Mouse (Mus musculus): ENCODE measurements around the gene Mgst1. TPM values are rescaled to one million over a fixed set of nuclear protein-coding genes. Genes with fewer than 3 reads are reported as not detected.

Mgst1 gene
- polyA plus RNA-seq (2012; rRNA removed): 95.0 and 98.1 TPM in 2 replicates

DNA sequence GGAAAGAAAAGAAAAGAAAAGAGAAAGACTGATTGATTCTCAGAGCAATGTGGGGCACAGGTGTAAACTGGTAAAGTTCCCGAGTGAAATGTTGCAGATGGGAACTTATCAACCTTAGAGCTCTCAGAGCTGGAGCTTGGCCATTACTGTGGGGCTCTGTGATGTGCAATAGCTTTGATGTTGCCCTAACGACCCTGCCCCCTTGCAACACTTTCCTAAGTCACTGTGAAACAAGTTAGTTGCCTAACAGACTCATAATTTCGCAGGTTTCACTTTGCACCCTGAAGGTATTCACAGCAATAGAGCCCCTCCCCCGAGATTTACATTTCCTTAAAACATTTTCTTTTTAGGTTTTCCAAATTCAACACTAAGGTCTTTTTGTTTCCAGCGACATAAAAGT is at the start of gene Mgst1:
Gene Mgst1 (plus strand): TSS at position 387 of the 400 bp plus-strand sequence.
- no peak for DNase-seq
- under 1% methylated on average over 5 of the region's 5 CpGs for WGBS

DNA sequence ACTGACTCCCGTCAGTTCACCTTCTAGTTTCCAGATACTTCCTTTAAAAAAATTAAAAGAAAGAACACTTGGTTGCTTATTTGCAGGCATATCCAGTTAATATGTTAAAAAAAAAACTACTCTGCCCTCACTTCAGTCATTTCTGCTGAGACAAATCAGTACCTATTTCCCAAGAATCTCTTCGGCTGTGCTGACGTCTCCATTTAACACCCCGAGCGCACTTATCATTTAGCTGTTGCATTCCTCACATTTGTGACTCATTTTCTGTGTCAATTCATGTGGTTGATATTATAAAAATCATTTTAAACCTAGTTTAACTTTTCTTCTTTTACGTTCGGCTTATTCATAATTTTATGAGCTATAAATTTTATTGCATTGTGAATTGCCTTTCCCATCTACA is 47.7 kb upstream of the Mgst1 start:
- H3K4me1 ChIP-seq (replicated peaks; ENCODE audit: control insufficient read depth, insufficient read depth, low read length): no peaks in the 10 kb centered on the region
- DNase-seq: no peak
- no peak overlapping the region for H3K27ac ChIP-seq (ENCODE audit: control insufficient read depth, insufficient read depth, low read length)
- no peak for TF ChIP-seq CTCF (IDR thresholded peaks at IDR 0.05; ENCODE audit: borderline replicate concordance, control insufficient read depth, extremely low read depth, insufficient read depth, low read length, poor library complexity)
- TF ChIP-seq POLR2A (IDR thresholded peaks at IDR 0.05; ENCODE audit: control insufficient read depth, extremely low read depth, insufficient read depth, low read length, poor library complexity): no peak
- H3K4me3 ChIP-seq (ENCODE audit: control insufficient read depth, insufficient read depth, low read length): no peak overlapping the region
- WGBS: 95% methylated on average over 7 of the region's 7 CpGs
- no peaks in the 10 kb centered on the region for H3K27me3 ChIP-seq (ENCODE audit: control insufficient read depth, insufficient read depth, low read length)
- no peaks in the 10 kb centered on the region for H3K36me3 ChIP-seq (ENCODE audit: control insufficient read depth, insufficient read depth, low read length)

More for the DNA sequence above, at the start of gene Mgst1:
- TF ChIP-seq POLR2A (IDR thresholded peaks at IDR 0.05; ENCODE audit: control insufficient read depth, extremely low read depth, insufficient read depth, low read length, poor library complexity) (no peak), CTCF (IDR thresholded peaks at IDR 0.05; ENCODE audit: borderline replicate concordance, control insufficient read depth, extremely low read depth, insufficient read depth, low read length, poor library complexity) (no peak)
- no peaks in the 10 kb centered on the region for H3K4me1 ChIP-seq (replicated peaks; ENCODE audit: control insufficient read depth, insufficient read depth, low read length)
- H3K4me3 ChIP-seq (ENCODE audit: control insufficient read depth, insufficient read depth, low read length): no peak within 1 kb of the TSS
- no peak within 1 kb of the TSS for H3K27ac ChIP-seq (ENCODE audit: control insufficient read depth, insufficient read depth, low read length)
- H3K27me3 ChIP-seq (ENCODE audit: control insufficient read depth, insufficient read depth, low read length): no peaks in the 10 kb centered on the region
- no peaks in the 10 kb centered on the region for H3K36me3 ChIP-seq (ENCODE audit: control insufficient read depth, insufficient read depth, low read length)

DNA sequence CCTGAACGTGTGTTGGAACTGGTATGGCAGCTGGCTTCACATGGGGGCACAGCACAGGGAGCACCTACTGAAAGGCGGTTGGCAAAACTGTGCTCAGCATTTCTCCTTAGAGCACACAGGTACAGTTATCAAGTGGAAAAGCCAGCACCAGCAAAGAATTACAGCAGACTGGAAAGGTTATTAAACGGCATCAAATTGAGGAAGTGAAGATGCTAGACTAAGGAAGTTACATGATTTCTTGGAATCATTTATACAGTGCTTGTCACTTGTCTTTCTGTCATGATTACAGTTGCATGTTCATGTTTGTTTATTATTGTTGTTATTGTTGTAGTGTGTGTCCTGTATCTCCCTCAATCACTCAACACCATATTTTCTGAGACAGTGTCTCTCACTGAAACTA is 45.1 kb upstream of the Mgst1 start:
- Histone ChIP-seq H3K27ac (ENCODE audit: control insufficient read depth, insufficient read depth, low read length) (no peak overlapping the region), H3K36me3 (ENCODE audit: control insufficient read depth, insufficient read depth, low read length) (no peaks in the 10 kb centered on the region), H3K4me3 (ENCODE audit: control insufficient read depth, insufficient read depth, low read length) (no peak overlapping the region), H3K4me1 (replicated peaks; ENCODE audit: control insufficient read depth, insufficient read depth, low read length) (no peaks in the 10 kb centered on the region), H3K27me3 (ENCODE audit: control insufficient read depth, insufficient read depth, low read length) (no peaks in the 10 kb centered on the region)
- 49% methylated on average over 3 of the region's 3 CpGs for WGBS
- TF ChIP-seq CTCF (IDR thresholded peaks at IDR 0.05; ENCODE audit: borderline replicate concordance, control insufficient read depth, extremely low read depth, insufficient read depth, low read length, poor library complexity) (no peak), POLR2A (IDR thresholded peaks at IDR 0.05; ENCODE audit: control insufficient read depth, extremely low read depth, insufficient read depth, low read length, poor library complexity) (no peak)
- no peak for DNase-seq

DNA sequence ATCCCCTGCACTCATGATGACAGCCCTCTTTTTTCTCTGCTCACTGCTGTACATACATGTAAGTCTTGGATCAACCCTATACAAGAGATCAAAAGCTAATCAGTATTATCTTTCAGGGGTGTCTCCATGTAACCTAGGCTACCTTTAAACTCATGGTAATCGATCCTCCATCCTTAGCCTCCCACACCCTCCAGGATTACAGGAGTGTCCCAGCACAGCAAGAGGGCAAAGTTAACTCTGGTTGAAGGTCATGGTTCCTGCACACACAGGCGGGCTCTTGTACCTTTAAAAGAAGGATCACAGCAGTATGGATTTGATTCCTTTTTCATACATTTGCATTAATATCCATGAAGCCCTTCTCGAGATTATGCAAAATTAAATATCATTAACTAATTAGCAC is 40.5 kb upstream of the Mgst1 start:
- H3K27ac ChIP-seq (ENCODE audit: control insufficient read depth, insufficient read depth, low read length): no peak overlapping the region
- no peak for DNase-seq
- no peak for TF ChIP-seq CTCF (IDR thresholded peaks at IDR 0.05; ENCODE audit: borderline replicate concordance, control insufficient read depth, extremely low read depth, insufficient read depth, low read length, poor library complexity)
- TF ChIP-seq POLR2A (IDR thresholded peaks at IDR 0.05; ENCODE audit: control insufficient read depth, extremely low read depth, insufficient read depth, low read length, poor library complexity): no peak
- WGBS: 88% methylated on average over 3 of the region's 3 CpGs
- no peaks in the 10 kb centered on the region for H3K4me1 ChIP-seq (replicated peaks; ENCODE audit: control insufficient read depth, insufficient read depth, low read length)
- H3K27me3 ChIP-seq (ENCODE audit: control insufficient read depth, insufficient read depth, low read length): no peaks in the 10 kb centered on the region
- no peaks in the 10 kb centered on the region for H3K36me3 ChIP-seq (ENCODE audit: control insufficient read depth, insufficient read depth, low read length)
- no peak overlapping the region for H3K4me3 ChIP-seq (ENCODE audit: control insufficient read depth, insufficient read depth, low read length)

- no peak overlapping the region for H3K27ac ChIP-seq (ENCODE audit: control insufficient read depth, insufficient read depth, low read length)
- TF ChIP-seq CTCF (IDR thresholded peaks at IDR 0.05; ENCODE audit: borderline replicate concordance, control insufficient read depth, extremely low read depth, insufficient read depth, low read length, poor library complexity): no peak
- no peak for TF ChIP-seq POLR2A (IDR thresholded peaks at IDR 0.05; ENCODE audit: control insufficient read depth, extremely low read depth, insufficient read depth, low read length, poor library complexity)
- 90% methylated on average over 4 of the region's 4 CpGs for WGBS
- no peaks in the 10 kb centered on the region for H3K36me3 ChIP-seq (ENCODE audit: control insufficient read depth, insufficient read depth, low read length)
- DNase-seq: no peak
- H3K4me3 ChIP-seq (ENCODE audit: control insufficient read depth, insufficient read depth, low read length): no peak overlapping the region
- no peaks in the 10 kb centered on the region for H3K27me3 ChIP-seq (ENCODE audit: control insufficient read depth, insufficient read depth, low read length)
- no peaks in the 10 kb centered on the region for H3K4me1 ChIP-seq (replicated peaks; ENCODE audit: control insufficient read depth, insufficient read depth, low read length)
Measured at GRCm38 (mm10) chr6:138101843-138102242, 38.3 kb upstream of the Mgst1 start.

DNA sequence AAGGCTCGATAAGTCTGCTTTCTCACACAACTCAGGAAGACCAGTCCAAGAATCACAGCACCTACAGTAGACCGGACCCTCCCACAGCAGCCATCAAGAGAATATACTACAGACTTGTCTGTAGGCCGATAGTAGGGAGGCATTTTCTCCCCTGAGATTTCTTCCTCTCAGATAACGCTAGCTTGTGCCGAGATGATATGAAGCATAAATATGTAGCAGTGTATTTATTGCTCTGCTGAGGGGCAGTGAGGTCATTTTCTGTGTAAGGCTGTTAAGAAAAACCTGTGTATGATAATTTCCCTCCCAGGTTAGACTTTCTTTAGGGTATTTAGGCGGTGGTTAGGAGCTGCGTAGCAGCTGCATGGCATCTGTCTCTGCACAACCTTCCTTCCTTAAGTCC is 37.2 kb upstream of the Mgst1 start:
- 91% methylated on average over 7 of the region's 7 CpGs for WGBS
- no peaks in the 10 kb centered on the region for H3K36me3 ChIP-seq (ENCODE audit: control insufficient read depth, insufficient read depth, low read length)
- no peaks in the 10 kb centered on the region for H3K4me1 ChIP-seq (replicated peaks; ENCODE audit: control insufficient read depth, insufficient read depth, low read length)
- no peak overlapping the region for H3K27ac ChIP-seq (ENCODE audit: control insufficient read depth, insufficient read depth, low read length)
- H3K4me3 ChIP-seq (ENCODE audit: control insufficient read depth, insufficient read depth, low read length): no peak overlapping the region
- DNase-seq: no peak
- H3K27me3 ChIP-seq (ENCODE audit: control insufficient read depth, insufficient read depth, low read length): no peaks in the 10 kb centered on the region
- TF ChIP-seq POLR2A (IDR thresholded peaks at IDR 0.05; ENCODE audit: control insufficient read depth, extremely low read depth, insufficient read depth, low read length, poor library complexity): no peak
- TF ChIP-seq CTCF (IDR thresholded peaks at IDR 0.05; ENCODE audit: borderline replicate concordance, control insufficient read depth, extremely low read depth, insufficient read depth, low read length, poor library complexity): no peak

GRCm38 (mm10) chr6:138104559-138104958 is 35.6 kb upstream of the Mgst1 start:
- H3K27me3 ChIP-seq (ENCODE audit: control insufficient read depth, insufficient read depth, low read length): no peaks in the 10 kb centered on the region
- TF ChIP-seq CTCF (IDR thresholded peaks at IDR 0.05; ENCODE audit: borderline replicate concordance, control insufficient read depth, extremely low read depth, insufficient read depth, low read length, poor library complexity) (no peak), POLR2A (IDR thresholded peaks at IDR 0.05; ENCODE audit: control insufficient read depth, extremely low read depth, insufficient read depth, low read length, poor library complexity) (no peak)
- DNase-seq: no peak
- H3K4me1 ChIP-seq (replicated peaks; ENCODE audit: control insufficient read depth, insufficient read depth, low read length): no peaks in the 10 kb centered on the region
- H3K4me3 ChIP-seq (ENCODE audit: control insufficient read depth, insufficient read depth, low read length): no peak overlapping the region
- H3K36me3 ChIP-seq (ENCODE audit: control insufficient read depth, insufficient read depth, low read length): no peaks in the 10 kb centered on the region
- H3K27ac ChIP-seq (ENCODE audit: control insufficient read depth, insufficient read depth, low read length): no peak overlapping the region

All from thymus, adult 2 months (tissue).